Mouse (Mus musculus) kidney, postnatal 4 days (tissue): Measurements from ENCODE around the gene Dhx33.

Source experiments
- DNase-seq, 2 experiments: peaks; one replicate each; pipeline ENCODE4 v3.0.0; 2021; ENCODE audit warnings: mixed read lengths in 2 of 2

Dhx33 gene

DNA sequence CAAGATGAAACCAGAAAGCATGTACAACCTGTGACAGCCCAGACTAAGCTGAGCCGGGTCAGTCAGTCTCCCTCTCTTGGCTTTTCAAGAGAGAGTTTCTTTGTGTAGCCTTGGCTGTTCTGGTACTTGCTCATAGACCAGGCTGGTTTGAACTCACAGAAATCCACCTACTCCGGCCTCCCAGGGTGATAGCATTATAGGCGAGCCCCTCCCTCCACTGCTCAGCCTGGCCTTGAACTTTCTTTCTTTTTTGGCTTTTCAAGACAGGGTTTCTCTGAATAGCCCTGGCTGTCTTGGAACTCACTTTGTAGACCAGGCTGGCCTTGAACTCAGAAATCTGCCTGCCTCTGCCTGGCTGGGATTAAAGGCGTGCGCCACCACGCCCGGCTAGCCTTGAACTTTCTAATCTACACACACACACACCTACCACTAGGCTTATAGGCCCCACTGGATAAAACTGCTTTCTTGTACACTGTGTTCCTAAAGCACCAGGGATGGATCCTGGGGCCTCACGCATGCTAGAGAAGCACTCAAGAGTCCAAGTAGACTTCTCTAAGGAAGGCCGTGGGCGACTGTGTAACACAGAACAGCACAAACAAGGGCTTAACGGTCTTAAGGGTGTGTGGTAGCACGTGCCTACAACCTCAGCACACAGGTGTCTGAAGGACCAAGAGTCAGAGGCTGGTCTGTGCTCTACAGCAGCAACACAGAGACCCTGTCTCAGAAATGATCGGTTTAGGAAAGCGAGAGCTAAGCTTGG lies 23.3 kb downstream of the Dhx33 start:
- DNase-seq, result no peak

DNA sequence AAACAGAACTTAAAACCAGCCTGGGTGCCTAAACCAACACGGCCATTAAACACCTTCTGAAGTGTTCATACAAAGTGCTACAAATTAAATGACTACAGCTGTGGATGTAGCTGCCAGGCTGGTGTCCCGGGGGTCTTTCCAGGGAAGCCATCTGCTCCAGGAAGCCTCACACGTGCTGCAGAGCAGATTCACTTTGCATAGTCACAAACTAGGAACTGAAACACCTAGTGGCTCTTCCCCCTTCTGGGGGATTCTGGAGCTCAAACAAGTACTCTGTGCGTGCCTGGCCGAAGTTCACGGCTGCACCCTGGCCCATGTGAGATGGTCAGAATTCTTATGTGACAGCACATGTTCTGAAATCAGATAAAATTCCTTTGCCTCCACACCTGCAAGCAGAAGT lies 24.0 kb downstream of the Dhx33 start:
- no peak for DNase-seq

GRCm38 (mm10) chr11:70977293-70977692 lies 26.9 kb downstream of the Dhx33 start:
- DNase-seq, result no peak

DNA sequence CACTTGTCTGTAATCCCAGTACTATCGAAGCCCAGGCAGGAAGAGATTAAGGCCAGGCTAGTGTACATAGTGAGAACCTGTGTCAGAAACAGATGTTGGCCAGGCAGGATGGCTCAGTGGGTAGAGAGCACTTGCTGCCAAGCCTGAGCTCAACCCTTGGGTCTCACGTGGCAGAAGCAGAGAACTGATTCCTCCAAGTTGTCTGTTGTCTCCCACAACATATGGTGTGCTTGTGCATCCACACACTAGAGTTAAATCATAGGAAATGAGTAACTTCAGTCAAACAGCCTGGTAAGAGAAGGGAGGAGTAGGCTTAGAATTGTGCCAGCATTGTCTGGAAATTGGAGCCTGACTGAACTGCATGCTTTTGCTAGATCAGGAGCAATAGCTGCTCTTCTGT lies 29.0 kb downstream of the Dhx33 start:
- no peak for DNase-seq

DNA sequence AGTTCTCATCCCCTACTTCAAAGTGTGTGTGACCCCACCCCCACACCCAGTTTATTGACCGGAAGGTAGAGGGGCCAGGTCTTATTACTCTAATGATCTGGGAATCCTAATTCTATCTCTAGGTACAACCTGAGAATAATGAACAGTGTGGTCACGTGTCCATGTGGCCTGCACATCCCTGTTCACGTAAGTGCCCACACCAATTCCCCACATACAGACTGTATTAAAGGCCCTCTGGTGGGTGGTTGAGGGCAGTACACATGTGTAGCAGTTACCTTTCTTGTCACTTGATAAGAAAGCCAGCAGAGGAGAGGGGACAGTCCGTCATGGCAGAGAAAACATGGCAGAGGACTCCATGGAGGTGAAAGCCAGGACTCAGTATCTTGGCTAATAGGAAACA lies 30.3 kb downstream of the Dhx33 start:
- peak; percentile 22 to 41 for DNase-seq

- DNase-seq, result no peak
Observed at GRCm38 (mm10) chr11:70972586-70972985, 31.7 kb downstream of the Dhx33 start.

GRCm38 (mm10) chr11:70970560-70971540 lies 33.4 kb downstream of the Dhx33 start:
- no peak for DNase-seq

DNA sequence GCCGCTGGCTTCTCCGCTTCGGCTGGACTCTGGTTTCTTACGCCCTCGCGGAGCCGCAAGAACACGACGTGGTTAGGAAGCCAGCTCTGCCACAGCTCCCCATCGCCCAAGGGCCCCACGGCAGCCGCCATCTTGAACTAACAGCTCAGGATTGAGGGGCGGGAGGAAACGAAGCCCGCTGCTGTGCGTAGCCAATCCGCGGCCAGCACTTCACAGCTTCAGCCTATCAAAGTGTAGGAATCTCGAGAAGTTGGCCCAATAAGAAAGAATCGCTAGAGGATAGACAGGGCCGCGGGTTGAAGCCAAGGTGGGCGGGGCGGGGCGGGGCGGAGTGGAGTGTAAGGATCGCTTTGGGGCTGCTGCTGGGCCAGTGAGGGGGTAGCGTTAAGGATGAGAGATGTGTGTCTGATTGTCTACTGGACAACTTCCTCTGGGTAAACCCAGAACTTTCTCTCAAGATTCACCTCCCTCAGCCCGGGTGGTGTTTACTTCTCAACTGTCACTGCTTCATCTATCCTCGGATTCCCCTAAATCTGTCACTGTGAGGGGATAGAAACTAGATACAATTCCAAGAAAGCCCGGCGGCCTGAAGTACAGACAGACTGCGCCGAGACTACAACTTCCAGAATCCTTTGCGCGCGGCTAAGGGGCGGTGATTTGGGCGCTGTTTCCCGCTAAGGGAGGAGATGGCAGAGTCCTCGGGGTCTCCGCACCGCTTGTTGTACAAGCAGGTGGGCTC lies 34.2 kb downstream of the Dhx33 start, which contains the start of the genes Nup88 and Rpain:
TSS of gene Nup88 (minus strand) at position 153 of the 739 bp plus-strand sequence.
TSS of gene Rpain (plus strand) at position 393 of the 739 bp plus-strand sequence.
- peak; percentile 93 to 96 for DNase-seq

DNA sequence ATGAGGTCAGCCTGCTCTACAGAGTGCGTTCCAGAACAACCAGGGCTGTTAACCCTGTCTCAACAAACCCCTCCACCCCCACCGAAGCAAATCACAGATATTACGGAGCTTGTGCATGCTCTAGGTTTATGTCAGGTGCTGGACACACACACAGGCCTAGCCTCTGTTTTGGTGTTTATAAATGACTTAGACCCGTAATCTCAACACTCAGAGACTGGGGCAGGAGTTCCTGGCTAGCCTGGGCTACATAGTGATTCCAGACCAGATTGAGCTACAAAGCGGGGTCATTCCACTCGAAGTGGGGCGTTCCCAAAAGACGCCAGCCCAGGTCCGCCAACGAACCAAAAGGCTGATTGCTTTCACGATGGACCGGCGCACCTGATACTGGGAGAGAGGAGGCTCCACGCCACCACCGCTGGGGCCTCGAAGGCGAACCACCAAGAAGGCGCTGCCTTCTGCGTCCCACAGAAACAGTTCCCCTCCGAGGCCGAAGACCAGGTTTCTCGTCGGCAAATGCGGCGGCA lies 34.9 kb downstream of the Dhx33 start:
- DNase-seq, result no peak

DNA sequence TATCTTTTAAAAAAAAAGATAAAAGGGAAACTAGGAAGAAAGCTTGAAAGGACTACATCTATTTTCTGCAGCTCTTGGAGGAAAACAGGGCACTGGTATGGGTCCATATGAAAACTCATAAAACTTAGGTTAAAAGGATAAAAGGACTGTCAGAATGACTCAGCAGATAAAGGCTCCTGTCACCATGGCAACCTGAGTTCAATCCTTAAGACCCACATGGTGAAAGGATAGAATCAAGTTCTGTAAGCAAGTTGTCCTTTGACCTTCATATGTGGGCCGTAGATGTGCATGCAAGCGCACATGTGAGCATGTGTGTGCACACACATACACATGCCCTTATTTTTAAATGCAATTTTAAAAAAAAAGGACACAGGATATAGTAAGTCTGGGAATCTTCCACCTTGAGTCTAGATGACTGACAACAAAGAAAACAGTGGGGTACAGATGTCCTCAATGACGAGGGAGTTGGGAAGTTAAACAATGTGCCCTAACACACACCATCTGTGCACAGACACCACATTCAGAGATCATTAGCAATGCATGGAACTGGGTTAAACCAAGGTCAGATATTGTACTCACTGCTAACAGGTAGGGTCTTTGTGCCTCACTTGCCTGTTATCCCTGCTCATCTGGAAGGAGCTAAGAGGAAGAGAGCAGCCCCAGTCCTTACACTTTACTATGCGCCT lies 39.9 kb downstream of the Dhx33 start:
- no peak for DNase-seq

DNA sequence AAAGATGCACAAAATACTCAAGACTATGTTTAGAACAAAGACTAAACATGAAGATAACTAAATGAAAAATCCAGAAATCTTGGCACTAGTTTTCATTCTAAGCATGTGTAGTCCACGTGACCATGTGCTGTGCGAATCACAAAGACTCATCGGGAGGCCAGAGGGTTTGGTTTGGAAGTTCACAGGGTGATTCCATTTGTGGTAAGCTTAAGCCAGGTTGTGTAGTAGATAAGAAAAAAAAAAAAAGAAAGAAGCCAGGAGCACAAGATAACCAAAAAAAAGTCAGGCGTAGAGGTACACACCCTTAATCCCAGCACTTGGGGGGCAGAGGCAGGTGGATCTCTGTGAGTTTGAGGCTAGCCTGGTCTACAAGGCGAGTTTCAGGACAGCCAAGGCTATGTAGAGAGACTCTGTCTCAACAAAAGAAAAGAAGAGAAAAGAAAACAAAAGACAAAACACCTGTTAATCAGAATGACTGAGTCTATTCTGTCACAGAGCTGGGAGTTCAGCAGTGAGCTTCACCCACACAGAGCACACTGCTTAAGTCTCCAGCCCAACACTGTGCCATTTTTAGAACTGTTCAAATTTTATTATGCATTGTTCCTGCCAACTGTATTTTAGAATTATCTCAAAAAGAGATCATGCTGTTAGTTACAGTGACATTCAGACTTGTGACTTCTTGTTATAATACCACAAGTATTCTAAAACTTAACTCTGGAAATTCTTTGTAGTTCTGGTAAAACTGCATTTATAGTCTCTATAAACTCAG lies 43.3 kb downstream of the Dhx33 start:
- DNase-seq, result no peak

DNA sequence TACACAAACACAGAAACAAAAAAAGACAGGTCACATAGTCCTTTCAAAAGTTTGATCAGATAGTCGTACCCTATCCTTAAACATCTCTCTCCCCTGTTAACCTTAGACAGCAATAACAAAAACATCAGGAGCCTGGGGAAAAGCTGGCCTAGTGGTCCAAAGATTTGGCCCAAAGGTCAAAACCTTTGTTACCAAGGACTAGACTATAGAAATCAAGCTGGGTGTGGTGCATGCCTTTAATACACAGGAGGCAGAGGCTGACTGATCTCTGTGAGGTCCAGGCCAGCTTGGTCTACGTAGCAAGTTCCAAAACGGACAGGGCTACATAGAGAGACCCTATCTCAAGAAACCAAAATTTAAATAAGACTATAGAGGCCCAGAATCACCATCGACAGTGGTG lies 49.5 kb downstream of the Dhx33 start:
- no peak for DNase-seq

GRCm38 (mm10) chr11:70944935-70945817 lies 59.1 kb downstream of the Dhx33 start:
- no peak for DNase-seq

DNA sequence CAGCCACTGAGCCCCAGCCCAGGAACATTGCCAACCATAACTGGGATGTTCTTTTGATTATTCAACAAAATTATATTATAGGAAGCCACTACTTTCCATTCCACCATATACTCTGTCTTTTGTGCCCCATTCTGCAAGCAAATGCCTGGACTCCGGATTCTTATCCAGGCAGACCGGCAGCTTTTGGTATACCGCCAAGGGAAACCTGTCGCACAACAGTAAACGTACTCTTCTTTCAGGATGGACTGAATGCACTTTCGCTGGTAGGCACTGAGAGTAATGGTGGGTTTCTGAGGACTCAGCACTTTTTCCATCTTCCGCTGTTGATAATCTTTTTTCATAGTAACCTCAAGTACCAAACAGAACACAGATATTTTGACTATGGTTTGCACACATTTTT lies 60.6 kb downstream of the Dhx33 start:
- no peak for DNase-seq

DNA sequence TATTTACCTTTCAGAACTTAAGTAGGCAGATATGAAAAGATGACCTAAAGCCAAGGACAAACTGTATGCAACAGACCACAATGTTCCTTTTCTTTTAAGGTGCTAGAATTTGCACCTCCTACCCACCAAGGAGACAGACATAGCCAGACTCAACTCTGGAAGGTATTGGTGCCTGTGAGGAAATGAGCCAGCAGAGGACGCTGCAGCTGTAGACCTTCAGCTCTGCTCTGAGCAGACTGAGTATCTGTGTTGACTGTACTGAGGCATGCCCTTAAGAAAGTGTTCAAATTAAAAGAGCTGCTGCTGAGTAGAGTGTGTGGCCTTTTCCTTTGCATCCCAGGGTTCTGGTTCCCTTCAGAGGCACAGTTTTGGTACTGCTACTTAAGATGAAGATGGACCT lies 61.6 kb downstream of the Dhx33 start:
- DNase-seq, result no peak

DNA sequence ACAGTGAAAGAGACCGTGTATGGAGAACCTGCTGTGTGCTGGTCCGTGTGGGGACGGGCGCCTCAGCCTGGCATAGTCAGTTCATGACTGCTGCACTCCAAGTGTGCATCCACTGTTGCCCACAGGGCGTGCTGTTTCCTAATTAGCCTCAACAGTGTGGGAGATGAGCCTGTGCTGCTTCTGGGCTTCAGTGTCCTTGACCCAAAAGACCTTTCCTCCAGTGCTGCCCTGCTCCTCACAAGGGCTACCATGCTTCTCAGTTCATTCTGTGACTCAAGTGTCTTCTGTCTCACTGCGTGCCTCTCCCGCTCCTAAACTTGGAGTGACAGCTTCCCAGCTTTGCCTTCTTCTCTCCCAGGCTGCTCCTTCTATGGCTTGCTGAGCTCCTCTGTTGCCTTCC lies 68.9 kb downstream of the Dhx33 start:
- no peak for DNase-seq
